Mouse (Mus musculus) erythroblast, embryonic 14.5 days (primary cell): ENCODE results near the gene 1700061G19Rik.

Experiments
- GATA1 ChIP-seq: IDR thresholded peaks from 2 replicates; pipeline ENCODE4 v1.6.1; 2012; ENCODE audit warnings: low read length, inconsistent platforms, mixed read lengths
- TAL1 ChIP-seq: IDR thresholded peaks from 3 replicates; pipeline ENCODE4 v1.6.1; 2012; ENCODE audit warnings: low read length, inconsistent platforms, mixed read lengths

DNA sequence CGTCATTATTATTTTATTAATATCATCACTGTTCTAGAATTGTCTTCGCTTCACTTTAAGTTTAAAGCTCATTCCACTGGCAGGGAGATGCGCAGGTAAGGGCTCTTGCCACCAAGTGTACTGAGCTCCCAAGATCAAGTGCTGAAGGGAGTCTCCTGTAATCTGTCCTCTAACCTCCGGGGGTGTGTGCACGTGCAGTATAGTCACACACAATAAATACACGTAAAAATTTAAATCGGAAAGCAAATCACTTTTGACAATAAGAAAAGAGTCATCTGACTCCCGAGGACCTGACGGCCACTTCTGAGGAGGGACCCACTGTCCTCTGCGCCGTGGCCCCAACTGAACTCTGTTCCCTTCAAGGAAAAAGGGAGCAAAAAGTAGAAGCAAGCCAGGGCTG, 46.1 kb upstream of the 1700061G19Rik start:
- TF ChIP-seq TAL1: no peak
- no peak for TF ChIP-seq GATA1
